Comparison of ENCODE assay signal across 8 mouse cellular contexts in the genomic region with DNA sequence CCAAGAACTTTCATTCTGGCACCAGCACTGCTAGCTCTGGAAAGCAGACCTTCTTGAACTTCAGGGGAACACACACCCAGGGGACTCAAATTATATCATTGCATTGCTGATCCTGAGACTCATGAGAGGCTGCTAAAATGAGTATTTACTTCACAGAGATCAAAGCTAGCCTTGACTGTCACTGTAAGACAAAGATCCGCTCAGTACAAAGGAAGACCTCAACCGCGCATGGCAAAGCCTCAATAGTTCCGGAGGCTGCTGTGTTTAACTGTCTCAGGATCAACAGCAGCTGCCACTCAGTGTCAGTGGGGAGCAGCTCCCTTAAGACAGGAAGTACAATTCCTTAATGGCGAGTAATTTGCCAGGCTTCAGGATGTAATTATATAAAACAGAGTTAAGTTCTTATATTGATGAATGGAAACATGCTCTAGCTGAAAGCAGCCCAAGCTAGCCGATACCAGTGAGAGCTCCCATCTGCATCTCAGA.
DNase-seq lines count a peak whose midpoint lies in the region; ATAC-seq lines count a peak whose summit lies in the region.
"Had no signal": no experiment of that assay in that cellular context is flagged by ENCODE, and none has a peak within 500 bp of the region (broad histone marks: within the 10 kb centered on the region; RNA-seq: fewer than 3 reads in every experiment).

No protein-coding gene starts in this region.

- no peak overlapping the region for H3K4me3 ChIP-seq in forebrain, embryonic 13.5 days
- H3K4me3 ChIP-seq: heart, embryonic 13.5 days had no signal

- H3K4me2 ChIP-seq in forebrain, embryonic 13.5 days: peak overlapping the region; percentile 38
- H3K4me2 ChIP-seq: heart, embryonic 13.5 days had no signal

- no peak overlapping the region for H3K9ac ChIP-seq in forebrain, embryonic 13.5 days
- H3K9ac ChIP-seq: heart, embryonic 13.5 days had no signal

- H3K27me3 ChIP-seq in forebrain, embryonic 13.5 days: no peaks in the 10 kb centered on the region
- H3K27me3 ChIP-seq: heart, embryonic 13.5 days had no signal

- 4% methylated on average over 6 of the region's 6 CpGs for WGBS in forebrain, embryonic 13.5 days

- H3K9me3 ChIP-seq in forebrain, embryonic 13.5 days (replicated peaks): no peaks in the 10 kb centered on the region
- H3K9me3 ChIP-seq: heart, embryonic 13.5 days had no signal

- DNase-seq in 3T3-L1 (ENCODE audit: low read depth, low spot score): peak; percentile 13
- peak; percentile 8 for DNase-seq in CD4-positive helper T cell, adult 2 months (ENCODE audit: low read depth, low spot score)
- peak; percentile 13 to 52 for DNase-seq in lung, postnatal 4 days
- no peak for DNase-seq in urinary bladder, adult 18-20 months (ENCODE audit: low spot score in 2 of 2)
- no peak for DNase-seq in right cerebral cortex, adult 18-20 months
- no peak for DNase-seq in adipocyte (ENCODE audit: low spot score)

- peak; percentile 82 for ATAC-seq in forebrain, embryonic 13.5 days

- no peaks in the 10 kb centered on the region for H3K36me3 ChIP-seq in forebrain, embryonic 13.5 days (ENCODE audit: poor library complexity, severe bottlenecking)

- peaks cover 22% of the 10 kb centered on the region for H3K4me1 ChIP-seq in forebrain, embryonic 13.5 days

- no peak overlapping the region for H3K27ac ChIP-seq in forebrain, embryonic 13.5 days
- H3K27ac ChIP-seq: heart, embryonic 13.5 days had no signal

Comparison
In these comparisons a context has a peak if more than half of its experiments do, and no peak if none do; other contexts are left out.
1. DNase-seq: peak in 3T3-L1 (single experiment), CD4-positive helper T cell, adult 2 months (single experiment) and lung, postnatal 4 days (2 of 2); none in urinary bladder, adult 18-20 months (0 of 2), right cerebral cortex, adult 18-20 months (single experiment) and adipocyte (single experiment).